Mouse (Mus musculus): ENCODE data around the gene Atxn2. TPM values are rescaled to one million over a fixed set of nuclear protein-coding genes. Genes with fewer than 3 reads are reported as not detected.
A peak's percentile ranks its signal among the peaks of the same experiment; 100 is the strongest.

The Atxn2 gene
- polyA plus RNA-seq, 1 experiment from 2014 or later, result 40.6 TPM

DNA sequence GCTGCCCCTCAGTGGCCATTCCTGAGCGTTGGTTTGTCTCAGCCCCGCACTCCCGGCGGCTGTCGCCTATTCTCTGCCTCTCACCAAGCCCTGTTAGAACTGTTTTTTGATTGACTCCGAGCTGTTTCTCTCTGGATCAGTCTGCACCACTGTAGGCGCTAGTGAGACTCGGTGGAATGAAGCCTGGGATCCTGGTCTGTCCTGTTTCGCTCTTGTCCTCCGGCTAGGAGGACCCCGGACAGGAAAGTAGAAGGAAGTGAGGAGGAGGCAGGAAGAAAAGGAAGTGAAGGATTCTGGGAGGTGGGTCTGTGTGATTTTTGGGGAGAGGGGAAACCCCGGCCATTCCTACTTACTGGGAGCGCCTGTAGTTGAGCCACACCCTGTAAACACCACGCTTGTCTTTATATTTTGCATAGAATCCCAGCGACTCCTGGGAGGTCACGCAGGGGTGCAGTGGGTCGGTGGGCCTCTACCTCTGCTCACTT is 136.9 kb downstream of the Atxn2 start:
- WGBS, result under 1% methylated on average over 17 of the region's 17 CpGs
- peak; percentile 40 for ATAC-seq

DNA sequence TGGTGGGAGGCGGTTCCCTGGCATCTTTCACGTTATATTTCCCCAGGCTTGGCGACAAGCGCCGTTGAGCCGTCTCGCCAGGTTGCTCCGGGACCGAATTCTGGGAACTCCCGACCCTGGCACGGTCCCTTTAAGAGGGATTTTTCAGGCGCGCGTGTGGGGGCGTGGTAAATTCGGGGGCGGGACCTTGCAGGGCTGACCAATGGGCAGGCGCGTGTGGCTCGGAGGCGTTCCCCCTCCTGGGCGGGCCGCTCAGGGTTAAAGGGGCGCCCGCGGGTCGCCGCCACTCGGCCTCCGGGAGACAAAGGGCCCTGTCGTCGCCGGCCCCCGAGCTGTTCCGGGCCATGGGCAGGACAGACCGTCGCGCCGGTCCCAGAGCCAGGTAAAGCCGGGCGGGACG is 137.6 kb downstream of the Atxn2 start, which contains the start of gene Pheta1:
TSS of gene Pheta1 (plus strand) at position 242 of the 400 bp plus-strand sequence.
- peak within 1 kb of the TSS; percentile 96 for H3K4me3 ChIP-seq (ENCODE audit: low read depth, low read length)
- DNase-seq (ENCODE audit: low spot score) (peak; percentile 94), ATAC-seq (peak; percentile 91)
- H3K9me3 ChIP-seq (ENCODE audit: low read length), result no peaks in the 10 kb centered on the region
- peak within 1 kb of the TSS; percentile 90 for H3K27ac ChIP-seq (ENCODE audit: low read length)
- H3K9ac ChIP-seq (replicated peaks; ENCODE audit: low read depth), result peak within 1 kb of the TSS; percentile 84
- peak within 1 kb of the TSS; percentile 76 for H3K4me2 ChIP-seq (replicated peaks; ENCODE audit: low read depth, low read length)
- 1% methylated on average over 28 of the region's 42 CpGs for WGBS
- H3K4me1 ChIP-seq (ENCODE audit: insufficient read depth, low read depth, low read length), result peaks cover 11% of the 10 kb centered on the region
- H3K36me3 ChIP-seq (ENCODE audit: insufficient read depth, low read length), result 0 out of 2 replicates have a peak, but pooled peaks cover 13% of the 10 kb centered on the region
- H3K27me3 ChIP-seq (replicated peaks; ENCODE audit: insufficient read depth, low read length), result no peaks in the 10 kb centered on the region; the same call in 1 of the 2 replicates
- TF ChIP-seq EP300 (IDR thresholded peaks at IDR 0.05) (no peak), CTCF (IDR thresholded peaks at IDR 0.05) (no peak)

More for the DNA sequence above, 136.9 kb downstream of the Atxn2 start:
- peaks cover 12% of the 10 kb centered on the region for H3K4me1 ChIP-seq (ENCODE audit: insufficient read depth, low read depth, low read length)
- H3K27ac ChIP-seq (ENCODE audit: low read length), result peak overlapping the region; percentile 90
- H3K4me3 ChIP-seq (ENCODE audit: low read depth, low read length), result peak overlapping the region; percentile 96
- no peaks in the 10 kb centered on the region for H3K9me3 ChIP-seq (ENCODE audit: low read length)
- peak overlapping the region; percentile 76 for H3K4me2 ChIP-seq (replicated peaks; ENCODE audit: low read depth, low read length)
- 0 out of 2 replicates have a peak, but pooled peaks cover 8% of the 10 kb centered on the region for H3K36me3 ChIP-seq (ENCODE audit: insufficient read depth, low read length)
- peak overlapping the region; percentile 84 for H3K9ac ChIP-seq (replicated peaks; ENCODE audit: low read depth)
- H3K27me3 ChIP-seq (replicated peaks; ENCODE audit: insufficient read depth, low read length), result no peaks in the 10 kb centered on the region; the same call in 1 of the 2 replicates
- TF ChIP-seq CTCF (IDR thresholded peaks at IDR 0.05) (peak; percentile 62), EP300 (IDR thresholded peaks at IDR 0.05) (no peak)
- peak; percentile 81 for DNase-seq (ENCODE audit: low spot score)

DNA sequence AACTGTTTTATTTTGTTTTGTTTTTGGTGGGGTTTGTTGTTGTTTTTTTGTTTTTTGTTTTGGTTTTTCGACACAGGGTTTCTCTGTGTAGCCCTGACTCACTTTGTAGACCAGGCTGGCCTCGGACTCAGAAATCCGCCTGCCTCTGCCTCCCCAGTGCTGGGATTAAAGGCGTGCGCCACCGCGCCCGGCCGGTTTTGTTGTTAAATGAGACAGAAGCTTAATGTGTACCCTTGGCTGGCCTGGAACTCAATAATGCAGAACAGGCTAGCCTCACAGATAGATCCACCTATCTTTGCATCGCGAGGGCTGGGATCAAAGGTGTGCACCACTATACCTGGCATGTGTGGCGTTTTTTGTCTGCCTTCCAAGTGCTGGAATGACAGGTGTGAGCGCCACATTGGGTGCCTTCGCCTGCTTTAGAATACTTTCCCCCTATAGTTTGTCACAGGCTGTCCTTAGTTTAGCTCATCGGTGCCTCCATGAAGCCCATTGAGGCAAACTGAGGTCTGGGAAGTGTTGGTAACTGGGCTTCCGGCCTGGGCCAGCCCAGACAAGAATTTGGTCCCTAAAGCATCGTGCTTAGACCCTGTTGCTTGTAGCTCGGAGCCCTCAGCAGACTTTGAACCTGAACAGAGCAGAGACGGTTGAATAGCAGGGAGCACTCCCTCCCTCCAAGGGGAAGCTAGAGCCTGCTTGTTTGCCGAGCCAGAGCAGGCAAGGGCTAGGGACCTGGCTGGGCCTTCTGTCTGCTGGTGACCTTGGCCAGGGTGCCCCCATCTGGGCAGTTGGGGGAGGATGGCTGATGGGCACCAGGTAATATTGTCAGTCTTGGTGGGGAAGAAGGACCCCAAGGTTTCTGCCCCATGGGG is 138.6 kb downstream of the Atxn2 start:
- Histone ChIP-seq H3K27ac (ENCODE audit: low read length) (peak overlapping the region; percentile 59; the same call in 1 of the 2 replicates), H3K9me3 (ENCODE audit: low read length) (no peaks in the 10 kb centered on the region), H3K27me3 (replicated peaks; ENCODE audit: insufficient read depth, low read length) (no peaks in the 10 kb centered on the region), H3K36me3 (ENCODE audit: insufficient read depth, low read length) (0 out of 2 replicates have a peak, but pooled peaks cover 13% of the 10 kb centered on the region), H3K9ac (replicated peaks; ENCODE audit: low read depth) (peak overlapping the region; percentile 84), H3K4me2 (replicated peaks; ENCODE audit: low read depth, low read length) (peak overlapping the region; percentile 76), H3K4me3 (ENCODE audit: low read depth, low read length) (peak overlapping the region; percentile 96), H3K4me1 (ENCODE audit: insufficient read depth, low read depth, low read length) (peaks cover 11% of the 10 kb centered on the region)
- WGBS, result 37% methylated on average over 20 of the region's 20 CpGs
- ATAC-seq (no peak), DNase-seq (ENCODE audit: low spot score) (no peak)
- TF ChIP-seq EP300 (IDR thresholded peaks at IDR 0.05) (no peak), CTCF (IDR thresholded peaks at IDR 0.05) (no peak)

DNA sequence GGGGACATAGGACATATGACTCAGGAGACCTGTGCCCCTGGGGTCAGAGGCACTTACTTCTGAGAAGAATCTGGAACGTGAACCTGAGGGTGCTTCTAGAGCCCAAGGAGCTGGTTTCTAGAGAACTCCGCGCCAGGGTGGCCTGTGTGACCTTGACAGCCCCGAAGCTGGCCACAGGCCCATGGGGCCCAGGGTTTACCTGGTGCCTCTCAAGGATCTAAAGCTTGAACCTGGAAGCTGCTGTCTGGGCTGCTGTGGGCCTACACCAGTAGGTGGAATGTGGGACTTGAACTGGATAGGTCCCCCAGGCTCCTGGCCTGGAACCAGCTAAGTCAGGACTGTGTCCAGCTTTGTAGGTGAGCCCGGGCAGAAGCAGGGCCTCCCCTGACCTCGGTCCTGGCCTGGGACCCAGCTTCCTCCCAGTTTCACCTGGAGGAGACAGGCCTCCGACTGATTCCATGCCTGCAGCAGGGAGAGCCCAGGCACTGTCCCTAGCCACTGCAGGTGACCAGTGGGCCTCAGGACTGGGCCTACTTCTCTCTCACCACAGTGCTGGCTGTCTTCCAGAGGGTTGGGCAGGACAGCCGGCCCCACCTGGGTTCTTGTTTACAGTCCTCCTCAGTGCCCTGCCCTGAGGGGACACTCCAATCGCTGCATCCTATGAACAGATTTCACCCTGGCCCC is 142.4 kb downstream of the Atxn2 start:
- 51% methylated on average over 9 of the region's 9 CpGs for WGBS
- 0 out of 2 replicates have a peak overlapping the region, but pooled peaks have one; percentile 6 for H3K9ac ChIP-seq (replicated peaks; ENCODE audit: low read depth)
- TF ChIP-seq CTCF (IDR thresholded peaks at IDR 0.05) (no peak), EP300 (IDR thresholded peaks at IDR 0.05) (no peak)
- 0 out of 2 replicates have a peak, but pooled peaks cover 13% of the 10 kb centered on the region for H3K36me3 ChIP-seq (ENCODE audit: insufficient read depth, low read length)
- H3K27me3 ChIP-seq (replicated peaks; ENCODE audit: insufficient read depth, low read length), result no peaks in the 10 kb centered on the region
- peaks cover 8% of the 10 kb centered on the region for H3K4me1 ChIP-seq (ENCODE audit: insufficient read depth, low read depth, low read length)
- H3K4me3 ChIP-seq (ENCODE audit: low read depth, low read length), result no peak overlapping the region
- no peak overlapping the region for H3K4me2 ChIP-seq (replicated peaks; ENCODE audit: low read depth, low read length)
- ATAC-seq (peak; percentile 86), DNase-seq (ENCODE audit: low spot score) (peak; percentile 92)
- H3K9me3 ChIP-seq (ENCODE audit: low read length), result no peaks in the 10 kb centered on the region
- H3K27ac ChIP-seq (ENCODE audit: low read length), result peak overlapping the region; percentile 85

DNA sequence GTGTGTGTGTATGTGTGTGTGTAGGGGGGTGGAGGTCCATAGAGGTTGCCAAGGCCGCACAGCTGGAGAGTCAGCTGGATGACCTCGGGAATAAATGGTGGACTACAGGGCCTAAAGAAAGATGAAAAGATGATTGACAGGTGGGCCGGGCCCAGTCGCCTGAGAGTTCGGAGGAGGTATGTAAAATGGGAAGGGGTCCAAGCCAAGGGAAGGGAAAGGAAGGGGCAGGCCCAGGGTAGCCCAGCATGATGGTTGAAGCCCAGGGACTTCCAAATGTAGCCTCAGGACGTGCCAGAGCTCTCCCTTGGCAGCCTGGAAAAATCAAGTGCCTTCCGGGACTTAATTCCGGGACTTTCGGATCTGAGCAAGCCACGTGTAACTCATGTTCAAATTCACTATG is 143.6 kb downstream of the Atxn2 start:
- ATAC-seq, result no peak
- no peak for TF ChIP-seq EP300 (IDR thresholded peaks at IDR 0.05)
- no peak for TF ChIP-seq CTCF (IDR thresholded peaks at IDR 0.05)
- 76% methylated on average over 10 of the region's 10 CpGs for WGBS

DNA sequence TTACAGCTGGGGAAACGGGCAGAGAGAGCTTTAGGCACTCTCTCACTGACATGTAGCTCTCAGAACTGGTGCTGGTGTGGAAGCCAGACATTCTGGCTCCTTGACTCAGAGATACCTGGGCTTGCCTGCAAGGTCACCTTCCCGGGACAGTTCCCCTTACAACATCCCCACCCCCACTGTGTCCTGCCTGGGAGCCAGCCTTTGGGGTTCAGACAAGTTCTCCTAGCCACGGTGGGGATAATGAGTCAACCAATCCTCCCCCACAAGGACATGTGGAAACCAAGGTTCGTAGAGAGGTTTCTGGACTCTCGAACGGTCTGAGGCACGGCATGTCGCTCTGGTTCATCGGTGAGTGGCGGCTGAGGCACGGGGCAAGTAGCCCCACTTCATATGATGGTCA is 145.6 kb downstream of the Atxn2 start:
- H3K4me1 ChIP-seq (ENCODE audit: insufficient read depth, low read depth, low read length), result peaks cover 4% of the 10 kb centered on the region; the same call in 1 of the 2 replicates
- WGBS, result 80% methylated on average over 11 of the region's 11 CpGs
- DNase-seq (ENCODE audit: low spot score), result no peak
- no peaks in the 10 kb centered on the region for H3K9me3 ChIP-seq (ENCODE audit: low read length)
- TF ChIP-seq CTCF (IDR thresholded peaks at IDR 0.05), result no peak
- no peak for TF ChIP-seq EP300 (IDR thresholded peaks at IDR 0.05)
- H3K27me3 ChIP-seq (replicated peaks; ENCODE audit: insufficient read depth, low read length), result no peaks in the 10 kb centered on the region
- no peak overlapping the region for H3K27ac ChIP-seq (ENCODE audit: low read length)
- ATAC-seq, result no peak
- H3K9ac ChIP-seq (replicated peaks; ENCODE audit: low read depth), result no peak overlapping the region
- H3K36me3 ChIP-seq (ENCODE audit: insufficient read depth, low read length), result 0 out of 2 replicates have a peak, but pooled peaks cover 13% of the 10 kb centered on the region
- no peak overlapping the region for H3K4me3 ChIP-seq (ENCODE audit: low read depth, low read length)
- no peak overlapping the region for H3K4me2 ChIP-seq (replicated peaks; ENCODE audit: low read depth, low read length)

More for the DNA sequence above, 143.6 kb downstream of the Atxn2 start:
- Histone ChIP-seq H3K36me3 (ENCODE audit: insufficient read depth, low read length) (0 out of 2 replicates have a peak, but pooled peaks cover 13% of the 10 kb centered on the region), H3K9me3 (ENCODE audit: low read length) (no peaks in the 10 kb centered on the region), H3K4me1 (ENCODE audit: insufficient read depth, low read depth, low read length) (peaks cover 7% of the 10 kb centered on the region), H3K4me2 (replicated peaks; ENCODE audit: low read depth, low read length) (no peak overlapping the region), H3K27ac (ENCODE audit: low read length) (no peak overlapping the region), H3K27me3 (replicated peaks; ENCODE audit: insufficient read depth, low read length) (no peaks in the 10 kb centered on the region), H3K9ac (replicated peaks; ENCODE audit: low read depth) (no peak overlapping the region), H3K4me3 (ENCODE audit: low read depth, low read length) (no peak overlapping the region)
- no peak for DNase-seq (ENCODE audit: low spot score)
